Mouse (Mus musculus): ENCODE measurements at regions not wholly inside any gene's neighbourhood (a gene's known extent, or its start where the extent isn't known, plus 50 kb on each side); places are given as distances from the start of the nearest gene placed in this dataset.

GRCm38 (mm10) chr3:64898610-64899009 lies 54.0 kb upstream of the Vmn2r7 start:
- DNase-seq = no peak

DNA sequence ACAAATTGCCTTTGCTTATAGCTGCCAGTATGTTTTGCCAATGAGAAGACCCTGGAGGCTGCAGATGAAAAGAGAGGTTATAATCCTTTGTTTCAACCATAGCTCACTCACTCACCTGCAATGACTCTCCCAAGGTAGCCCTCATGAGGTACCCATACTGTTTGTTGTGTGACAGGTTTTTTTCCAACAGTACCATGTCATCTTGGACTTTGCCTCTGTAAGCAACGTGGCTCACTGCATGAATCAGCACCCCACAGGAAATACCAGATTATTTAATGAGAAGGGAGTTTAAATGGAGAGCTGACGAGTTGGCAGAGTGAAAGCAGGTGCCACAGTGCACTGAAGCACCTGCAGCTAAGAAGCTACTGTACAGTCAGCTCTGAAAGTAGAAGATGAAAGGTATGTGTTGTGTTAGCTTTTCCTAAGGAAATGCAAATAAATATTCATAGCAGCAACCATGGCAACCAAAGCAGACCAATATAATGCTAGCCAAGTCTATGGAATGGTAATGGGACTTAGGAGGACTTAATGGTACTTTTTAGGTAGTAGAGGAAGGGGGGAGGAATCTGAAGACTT lies 56.8 kb upstream of the Vmn2r7 start:
- DNase-seq = no peak

- peak; percentile 0 for DNase-seq
These were observed 104.7 kb upstream of the Vmn2r7 start for GRCm38 (mm10) chr3:64949307-64949706.

DNA sequence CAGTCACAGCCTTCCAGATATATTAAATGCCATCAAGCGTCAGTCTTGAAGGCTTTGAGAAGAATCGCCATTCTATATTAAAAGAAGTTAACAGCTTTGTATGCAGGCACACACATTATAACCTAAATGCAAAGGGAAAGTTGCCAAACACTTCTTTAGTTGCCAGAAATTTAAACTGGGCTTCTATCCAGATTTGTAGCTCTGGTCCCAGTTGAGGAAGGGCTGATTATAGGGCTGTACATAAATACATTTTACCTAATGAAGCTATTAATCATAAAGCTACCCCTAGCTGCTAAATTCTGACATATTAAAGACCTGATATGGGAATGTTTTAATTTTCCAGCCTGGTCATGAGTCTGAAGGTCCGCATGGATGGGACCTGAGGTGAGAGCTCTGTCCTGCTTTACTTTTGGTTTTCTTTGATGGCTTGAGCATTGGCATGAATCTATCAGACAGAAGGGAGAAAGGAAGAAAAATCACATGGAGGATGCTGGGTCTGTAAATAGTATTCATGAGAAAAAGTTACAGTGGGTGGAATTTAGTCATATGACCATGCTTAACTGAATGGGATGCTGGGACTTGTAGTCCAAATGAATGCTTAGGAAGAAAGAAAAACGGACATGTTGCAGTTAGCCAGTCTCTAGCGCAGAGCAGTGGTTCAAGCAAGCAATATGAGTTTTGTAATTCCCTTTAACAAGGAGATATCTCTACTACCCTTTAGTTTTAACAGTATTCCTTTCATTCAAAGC lies 120.3 kb upstream of the Vmn2r7 start:
- no peak for DNase-seq

DNA sequence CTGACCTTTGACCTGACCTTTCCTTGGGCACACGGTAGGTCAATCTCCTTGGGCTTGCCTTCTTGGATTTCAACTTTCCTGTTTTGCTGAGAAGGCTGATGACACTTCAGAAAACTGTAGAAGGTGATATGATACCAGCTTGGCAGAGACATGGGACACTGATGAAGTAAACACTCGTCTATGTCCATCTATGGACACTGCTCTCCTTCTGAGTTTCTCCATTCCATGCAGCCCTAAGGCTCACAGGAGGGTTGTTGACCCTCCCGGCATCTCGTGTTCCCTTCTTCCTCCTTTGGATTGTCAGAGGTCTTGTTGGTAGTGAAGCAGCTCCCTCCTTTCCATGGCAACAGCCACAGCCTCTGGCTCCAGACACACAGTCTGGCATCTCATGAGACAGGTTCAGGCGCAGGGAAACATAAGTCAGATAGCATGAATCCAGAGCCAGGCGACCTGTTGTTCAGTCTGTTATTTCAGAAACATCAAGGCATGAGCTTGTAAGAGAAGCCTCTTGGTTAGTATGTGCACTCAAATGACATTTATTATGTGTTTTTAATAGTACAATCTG lies 120.9 kb upstream of the Vmn2r7 start:
- no peak for DNase-seq

- DNase-seq = no peak
These were observed 123.7 kb upstream of the Vmn2r7 start for GRCm38 (mm10) chr3:64968275-64968674.

DNA sequence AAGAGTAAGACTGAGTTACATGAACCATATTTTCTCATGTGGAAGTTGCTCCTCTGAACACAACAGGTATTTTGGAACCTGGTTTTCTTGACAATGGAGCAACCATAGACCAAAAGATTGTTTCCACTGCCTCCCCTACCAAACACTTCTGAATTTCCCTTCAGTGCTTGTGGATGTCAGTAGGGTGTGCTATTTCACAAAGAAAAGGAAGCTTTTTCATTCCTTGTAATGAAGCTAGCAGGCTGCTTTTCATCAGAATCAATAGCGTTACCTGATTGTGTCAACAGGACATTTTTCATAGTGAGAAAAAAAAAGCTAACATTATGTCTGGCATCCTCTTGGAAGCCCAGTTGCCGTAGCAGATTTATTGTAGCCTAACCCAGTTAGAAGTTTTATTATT lies 124.8 kb upstream of the Kcnab1 start:
- DNase-seq = no peak

DNA sequence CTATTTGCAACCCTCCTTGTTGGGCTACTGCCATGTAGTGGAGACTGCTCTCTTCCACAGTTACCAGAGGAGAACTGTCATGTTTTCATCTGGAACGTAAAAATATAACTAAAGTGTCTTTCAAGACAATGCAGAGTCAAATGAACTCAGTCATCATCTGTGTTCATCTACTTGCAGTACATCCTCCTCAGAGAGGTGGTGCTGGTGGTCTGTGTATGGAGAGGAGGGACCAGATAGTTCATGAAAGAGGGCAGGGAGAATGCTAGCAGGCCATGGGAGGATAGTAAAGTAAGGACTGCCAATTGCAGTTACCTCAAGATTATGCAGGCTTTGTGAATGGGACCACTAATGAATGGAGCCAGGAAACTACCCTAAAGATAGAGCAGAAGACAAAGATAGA lies 121.5 kb upstream of the Kcnab1 start:
- DNase-seq = peak; percentile 18

- no peak for DNase-seq
These were observed 112.7 kb upstream of the Kcnab1 start for GRCm38 (mm10) chr3:64996451-64996850.

DNA sequence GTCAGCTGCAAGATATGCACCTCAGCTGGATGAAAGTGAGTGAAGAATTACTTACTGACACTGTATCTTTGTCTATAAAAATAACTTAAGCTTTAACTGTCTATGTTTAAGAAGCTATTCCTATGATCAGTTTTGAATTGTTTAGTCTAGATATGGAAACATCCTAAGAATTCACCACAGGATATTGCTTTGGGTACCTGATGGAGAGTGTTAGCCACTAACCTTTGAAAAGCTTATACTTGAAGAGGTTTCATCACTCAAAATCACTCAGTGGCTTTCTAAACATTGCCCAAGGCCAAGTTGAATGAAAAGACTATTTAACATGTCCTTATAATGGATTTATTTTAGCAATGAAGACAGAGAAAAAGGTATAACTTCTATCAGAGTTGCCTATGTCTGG lies 111.6 kb upstream of the Kcnab1 start:
- no peak for DNase-seq

DNA sequence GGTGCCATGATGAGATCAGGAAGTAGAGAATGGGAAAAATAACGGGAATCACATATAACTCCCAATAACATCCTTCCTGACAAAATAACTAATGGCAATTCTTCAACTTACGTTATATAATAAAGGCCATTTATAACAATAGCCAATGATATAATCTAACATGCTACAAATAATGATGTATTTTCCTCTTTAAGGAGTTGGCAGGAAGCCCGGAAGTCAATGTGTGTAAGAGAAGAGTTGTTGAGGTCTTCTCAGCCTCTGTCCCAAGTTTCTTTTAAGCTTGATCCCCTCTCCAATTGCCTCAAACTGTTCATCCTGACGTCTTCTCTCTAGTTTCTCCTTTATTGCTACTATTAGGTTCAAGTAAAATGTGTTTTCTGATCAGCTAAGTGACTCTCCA lies 108.1 kb upstream of the Kcnab1 start:
- DNase-seq = no peak

DNA sequence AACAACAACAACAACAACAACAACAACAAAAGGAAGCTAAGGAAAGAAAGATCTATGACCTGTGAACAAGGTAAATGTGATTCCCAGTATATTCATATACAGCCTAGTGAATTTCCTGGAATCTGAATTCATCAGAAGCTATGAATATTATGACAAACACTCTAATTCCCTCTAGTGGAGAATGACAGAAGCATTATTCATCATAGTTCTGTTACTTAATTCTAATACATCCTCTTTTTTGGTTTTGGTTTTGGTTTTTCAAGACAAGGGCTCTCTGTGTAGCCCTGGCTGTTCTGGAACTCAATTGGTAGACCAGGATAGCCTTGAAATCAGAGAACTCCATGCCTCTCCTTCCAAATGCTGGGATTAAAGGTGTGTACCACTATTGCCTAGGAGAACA lies 106.6 kb upstream of the Kcnab1 start:
- DNase-seq = no peak

- no peak for DNase-seq
These were observed 103.1 kb upstream of the Kcnab1 start for GRCm38 (mm10) chr3:65006127-65006526.

- DNase-seq = no peak
These were observed 102.6 kb upstream of the Kcnab1 start for GRCm38 (mm10) chr3:65006565-65006964.

- DNase-seq = no peak
These were observed 85.3 kb upstream of the Kcnab1 start for GRCm38 (mm10) chr3:65023876-65024275.

DNA sequence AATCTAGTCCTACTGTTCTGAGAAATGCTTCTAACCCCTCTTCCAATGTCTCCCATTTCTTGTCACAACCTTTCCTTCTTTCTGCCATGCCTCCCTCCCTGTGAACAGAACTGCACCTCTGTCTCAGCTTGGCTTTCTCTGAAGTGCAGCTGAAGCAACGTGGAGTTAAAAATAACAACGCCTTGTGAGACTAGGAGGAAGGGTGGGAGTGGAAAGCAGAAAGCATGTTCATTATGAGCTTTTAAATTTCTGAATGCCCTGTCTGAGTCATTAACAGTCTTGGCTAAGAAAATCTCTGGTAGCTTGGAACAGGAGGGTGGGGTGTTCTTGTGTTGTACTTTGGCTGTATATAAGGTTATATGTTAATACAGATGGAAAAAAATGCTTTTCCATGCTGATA lies 71.6 kb upstream of the Kcnab1 start:
- peak; percentile 42 for DNase-seq

DNA sequence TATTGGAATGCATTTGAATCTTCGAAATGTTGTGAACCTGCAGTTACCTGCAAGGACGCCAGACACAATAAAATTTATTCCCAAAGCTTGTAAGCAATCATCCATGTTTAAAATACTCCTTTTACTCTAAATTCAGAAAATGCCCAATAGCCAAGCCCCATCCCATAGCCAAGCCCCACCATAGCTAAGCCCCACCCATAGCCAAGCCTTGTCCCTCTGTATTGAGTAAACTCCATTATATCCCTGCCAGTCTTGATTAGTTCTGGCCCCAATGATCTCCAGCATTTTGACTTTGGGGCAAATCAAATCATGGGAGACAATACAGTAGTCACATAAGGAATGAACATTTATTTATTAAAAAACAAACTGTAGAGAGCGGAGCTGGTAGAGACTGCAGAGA lies 61.3 kb upstream of the Kcnab1 start:
- DNase-seq = no peak

- no peak for DNase-seq
These were observed 53.8 kb upstream of the Kcnab1 start for GRCm38 (mm10) chr3:65055401-65055800.
